Mouse (Mus musculus) midbrain, embryonic 16.5 days (tissue): Measurements from ENCODE around the gene Gm11555. TPM values are rescaled to one million over a fixed set of nuclear protein-coding genes. Genes with fewer than 3 reads are reported as not detected.
"Not testable (repeated sequence)": the region's sequence is repeated elsewhere in the genome, so short reads cannot be mapped to it uniquely, and the experiment has no call there.

Experiments used
- ATAC-seq: fragments of 200-750 bp; cut with Nextera tagmentation; 2 replicates; pipeline ENCODE4 v1.8.0; 2017; ENCODE audit warnings: moderate TSS enrichment
- H3K27ac ChIP-seq: fragments of 300-500 bp; sonication (generic); 2 replicates; pipeline ENCODE4 v1.5.1; 2014; ENCODE audit warnings: mild to moderate bottlenecking, low read length, mixed read lengths
- H3K27me3 ChIP-seq: fragments of 300-500 bp; sonication (generic); 2 replicates; pipeline ENCODE4 v1.6.1; 2014; ENCODE audit warnings: low read depth, low read length, mixed read lengths; ENCODE audit not compliant: control insufficient read depth, insufficient read depth
- H3K36me3 ChIP-seq: fragments of 300-500 bp; sonication (generic); 2 replicates; pipeline ENCODE4 v1.6.1; 2014; ENCODE audit warnings: mild to moderate bottlenecking, low read length, moderate library complexity, mixed read lengths; ENCODE audit not compliant: control insufficient read depth, insufficient read depth
- H3K4me1 ChIP-seq: fragments of 300-500 bp; sonication (generic); 2 replicates; pipeline ENCODE4 v1.6.1; 2014; ENCODE audit warnings: mild to moderate bottlenecking, low read length, mixed read lengths; ENCODE audit not compliant: control insufficient read depth, insufficient read depth
- H3K4me2 ChIP-seq: fragments of 300-500 bp; sonication (generic); 2 replicates; pipeline ENCODE4 v1.6.1; 2014; ENCODE audit warnings: mild to moderate bottlenecking, low read length, mixed read lengths
- H3K4me3 ChIP-seq: fragments of 300-500 bp; sonication (generic); 2 replicates; pipeline ENCODE4 v1.5.1; 2014; ENCODE audit warnings: low read depth, mild to moderate bottlenecking, low read length, moderate library complexity, mixed read lengths
- H3K9ac ChIP-seq: fragments of 300-500 bp; sonication (generic); 2 replicates; pipeline ENCODE4 v1.6.1; 2014; ENCODE audit warnings: low read depth, low read length, mixed read lengths
- H3K9me3 ChIP-seq: fragments of 300-500 bp; sonication (generic); replicated peaks from 2 replicates; pipeline ENCODE4 v1.6.1; 2014; ENCODE audit warnings: mild to moderate bottlenecking, low read length, mixed read lengths; ENCODE audit not compliant: control insufficient read depth, poor library complexity, severe bottlenecking
- WGBS: fragments of 180-500 bp; shearing (Covaris S2); extraction: QIAGEN DNeasy Blood & Tissue Kit; methylation state at CpG from one replicate; pipeline ENCODE4 v1.1.7; 2014; 5-methylcytosine and 5-hydroxymethylcytosine counted together
- polyA plus RNA-seq: library from polyadenylated mRNA; unstranded; fragments of >200 nt; fragmentation: Nextera tagmentation; extraction: Ambion mirVana; gene quantifications from 2 replicates; pipeline ENCODE4 v1.2.1, GENCODE M21; 2015

Gm11555 gene
- polyA plus RNA-seq, 1 experiment from 2014 or later, result not detected

GRCm38 (mm10) chr11:99646444-99646843 is 3.6 kb downstream of the Gm11555 start:
- WGBS, result 92% methylated on average over 15 of the region's 15 CpGs
- ATAC-seq, result no peak

GRCm38 (mm10) chr11:99644351-99644750 is 5.7 kb downstream of the Gm11555 start:
- Histone ChIP-seq H3K9ac (no peak overlapping the region), H3K4me1 (no peaks in the 10 kb centered on the region), H3K36me3 (no peaks in the 10 kb centered on the region), H3K27ac (no peak overlapping the region), H3K4me2 (no peak overlapping the region), H3K27me3 (no peaks in the 10 kb centered on the region), H3K4me3 (no peak overlapping the region), H3K9me3 (no peaks in the 10 kb centered on the region)
- 73% methylated on average over 3 of the region's 3 CpGs for WGBS
- no peak for ATAC-seq

More at GRCm38 (mm10) chr11:99646444-99646843, 3.6 kb downstream of the Gm11555 start:
- H3K36me3 ChIP-seq, result no peaks in the 10 kb centered on the region
- no peak overlapping the region for H3K27ac ChIP-seq
- no peak overlapping the region for H3K4me2 ChIP-seq
- no peaks in the 10 kb centered on the region for H3K9me3 ChIP-seq
- no peak overlapping the region for H3K4me3 ChIP-seq
- H3K9ac ChIP-seq, result no peak overlapping the region
- H3K4me1 ChIP-seq, result no peaks in the 10 kb centered on the region
- no peaks in the 10 kb centered on the region for H3K27me3 ChIP-seq

GRCm38 (mm10) chr11:99643635-99644139 is 6.3 kb downstream of the Gm11555 start, which contains the start of gene Krtap4-7:
Gene Krtap4-7 (minus strand): TSS chr11:99644089.
- not testable (repeated sequence) for H3K27me3 ChIP-seq, H3K4me3 ChIP-seq, ATAC-seq, H3K36me3 ChIP-seq, H3K4me2 ChIP-seq, H3K27ac ChIP-seq, H3K4me1 ChIP-seq, H3K9ac ChIP-seq, H3K9me3 ChIP-seq
- 84% methylated on average over 9 of the region's 9 CpGs for WGBS

GRCm38 (mm10) chr11:99640926-99641325 is 9.1 kb downstream of the Gm11555 start:
- Histone ChIP-seq H3K27me3 (no peaks in the 10 kb centered on the region), H3K9ac (no peak overlapping the region), H3K36me3 (no peaks in the 10 kb centered on the region), H3K4me2 (no peak overlapping the region), H3K27ac (no peak overlapping the region), H3K4me1 (no peaks in the 10 kb centered on the region), H3K4me3 (no peak overlapping the region), H3K9me3 (no peaks in the 10 kb centered on the region)
- no peak for ATAC-seq
- WGBS, result 55% methylated on average over 1 of the region's 1 CpGs

- no peak overlapping the region for H3K4me2 ChIP-seq
- H3K27me3 ChIP-seq, result no peaks in the 10 kb centered on the region
- 62% methylated on average over 1 of the region's 1 CpGs for WGBS
- no peaks in the 10 kb centered on the region for H3K4me1 ChIP-seq
- no peak overlapping the region for H3K4me3 ChIP-seq
- ATAC-seq, result no peak
- H3K9ac ChIP-seq, result no peak overlapping the region
- H3K27ac ChIP-seq, result no peak overlapping the region
- H3K36me3 ChIP-seq, result no peaks in the 10 kb centered on the region
- H3K9me3 ChIP-seq, result no peaks in the 10 kb centered on the region
Observed at GRCm38 (mm10) chr11:99637086-99637485, 12.9 kb downstream of the Gm11555 start.

GRCm38 (mm10) chr11:99634653-99635134 is 15.3 kb downstream of the Gm11555 start, which contains the start of gene Krtap4-2:
Gene Krtap4-2 (minus strand): TSS chr11:99635084.
- ATAC-seq, result no peak
- Histone ChIP-seq H3K36me3 (no peaks in the 10 kb centered on the region), H3K4me1 (no peaks in the 10 kb centered on the region), H3K27me3 (no peaks in the 10 kb centered on the region), H3K9me3 (no peaks in the 10 kb centered on the region), H3K9ac (no peak within 1 kb of the TSS), H3K4me3 (no peak within 1 kb of the TSS), H3K27ac (no peak within 1 kb of the TSS), H3K4me2 (no peak within 1 kb of the TSS)
- 37% methylated on average over 8 of the region's 8 CpGs for WGBS

GRCm38 (mm10) chr11:99633293-99633692 is 16.7 kb downstream of the Gm11555 start:
- no peak overlapping the region for H3K9ac ChIP-seq
- H3K36me3 ChIP-seq, result no peaks in the 10 kb centered on the region
- 75% methylated on average over 2 of the region's 2 CpGs for WGBS
- H3K27me3 ChIP-seq, result no peaks in the 10 kb centered on the region
- no peak for ATAC-seq
- H3K4me3 ChIP-seq, result no peak overlapping the region
- no peak overlapping the region for H3K4me2 ChIP-seq
- H3K4me1 ChIP-seq, result no peaks in the 10 kb centered on the region
- H3K9me3 ChIP-seq, result no peaks in the 10 kb centered on the region
- no peak overlapping the region for H3K27ac ChIP-seq

GRCm38 (mm10) chr11:99630890-99631289 is 19.1 kb downstream of the Gm11555 start:
- Histone ChIP-seq H3K27me3 (no peaks in the 10 kb centered on the region), H3K9me3 (no peaks in the 10 kb centered on the region)
- WGBS, result 79% methylated on average over 3 of the region's 3 CpGs

GRCm38 (mm10) chr11:99628138-99628537 is 21.9 kb downstream of the Gm11555 start, which contains the start of gene Krtap4-1:
Gene Krtap4-1 (minus strand): TSS chr11:99628238.
- ATAC-seq, result no peak
- Histone ChIP-seq H3K9me3 (no peaks in the 10 kb centered on the region), H3K27ac (no peak within 1 kb of the TSS), H3K36me3 (no peaks in the 10 kb centered on the region), H3K4me2 (no peak within 1 kb of the TSS), H3K4me3 (no peak within 1 kb of the TSS), H3K9ac (no peak within 1 kb of the TSS), H3K27me3 (no peaks in the 10 kb centered on the region), H3K4me1 (no peaks in the 10 kb centered on the region)
- WGBS, result 80% methylated on average over 4 of the region's 4 CpGs

More at GRCm38 (mm10) chr11:99630890-99631289, 19.1 kb downstream of the Gm11555 start:
- Histone ChIP-seq H3K4me2 (no peak overlapping the region), H3K4me1 (no peaks in the 10 kb centered on the region), H3K4me3 (no peak overlapping the region), H3K9ac (no peak overlapping the region), H3K36me3 (no peaks in the 10 kb centered on the region), H3K27ac (no peak overlapping the region)
- ATAC-seq, result no peak
